Mouse (Mus musculus): ENCODE measurements around the gene Platr25. TPM values are rescaled to one million over a fixed set of nuclear protein-coding genes. Genes with fewer than 3 reads are reported as not detected.

The Platr25 gene
- polyA plus RNA-seq (2012; rRNA removed; ENCODE audit: low replicate concordance): 0.51 and 0.91 TPM in 2 replicates

GRCm38 (mm10) chr13:62760432-62761415, at the start of gene Platr25:
Gene Platr25, minus strand, starts transcription at chr13:62760709.

DNA sequence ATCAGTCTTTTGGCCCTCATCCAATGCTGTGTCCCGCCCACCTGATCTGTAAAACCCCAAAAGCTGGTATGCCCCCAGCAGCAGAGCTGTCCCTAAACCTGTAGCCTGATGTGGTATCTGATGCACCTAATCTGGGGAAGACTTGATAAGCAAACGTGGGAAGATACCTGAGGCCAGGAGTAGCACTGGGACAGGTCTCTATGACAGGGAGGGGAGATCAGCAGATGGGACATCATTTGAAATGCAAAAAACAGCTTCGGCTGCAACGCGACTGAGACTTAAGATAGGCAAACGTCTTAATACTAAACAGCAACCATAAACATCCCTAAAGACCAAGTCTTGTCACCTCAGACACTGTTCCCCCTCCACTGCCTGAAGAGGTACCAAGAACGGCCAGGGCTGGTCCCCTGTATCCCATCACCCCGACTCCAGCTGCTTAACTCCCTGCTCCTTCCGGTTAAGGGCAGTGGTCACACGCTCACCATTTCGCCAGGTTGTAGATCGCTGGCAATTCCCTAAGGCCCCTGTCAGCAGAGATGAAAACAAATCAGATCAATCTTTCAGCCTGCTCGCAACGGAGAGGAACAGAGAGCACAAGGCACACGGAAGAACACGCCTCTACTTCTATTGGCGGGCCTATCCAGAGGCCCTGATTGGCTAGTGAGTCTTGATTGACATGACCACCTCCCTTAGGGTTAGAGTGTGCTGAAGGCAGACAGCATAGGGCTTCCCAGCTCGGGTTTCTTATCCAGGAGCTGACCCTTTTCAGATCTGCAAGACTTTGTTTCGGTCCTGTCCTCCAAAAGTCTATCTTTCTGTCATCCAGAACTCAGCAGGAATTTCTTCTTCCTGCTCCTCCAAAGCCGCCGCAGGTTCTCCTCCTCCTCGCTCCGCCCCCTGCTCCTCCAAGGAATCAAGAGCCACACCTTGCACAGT, 25.0 kb upstream of the Platr25 start, which contains the start of gene Gm5141:
Gene Gm5141, minus strand, starts transcription at position 610 of the 936 bp plus-strand sequence.

GRCm38 (mm10) chr13:62623577-62624276, 136.8 kb downstream of the Platr25 start, which contains the start of gene 6720489N17Rik:
Gene 6720489N17Rik, minus strand, starts transcription at chr13:62624182.

Other genes with a start within 250 kb of the Platr25 start
- not detected in 2 replicates for gene Zfp935, start 202.2 kb downstream of the Platr25 start, polyA plus RNA-seq (2012; rRNA removed; ENCODE audit: low replicate concordance)
- 0.50 and 1.8 TPM in 2 replicates for gene Zfp934, start 189.5 kb downstream of the Platr25 start, polyA plus RNA-seq (2012; rRNA removed; ENCODE audit: low replicate concordance)
- 0.11 and 0.19 TPM in 2 replicates for gene 6720489N17Rik, start 136.5 kb downstream of the Platr25 start, polyA plus RNA-seq (2012; rRNA removed; ENCODE audit: low replicate concordance)
- 1.2 and 3.7 TPM in 2 replicates for gene Gm5141, start 25.1 kb upstream of the Platr25 start, polyA plus RNA-seq (2012; rRNA removed; ENCODE audit: low replicate concordance)
- 0.12 and 16.7 TPM in 2 replicates for gene Fbp2, start 97.7 kb upstream of the Platr25 start, polyA plus RNA-seq (2012; rRNA removed; ENCODE audit: low replicate concordance)
- gene Fbp1, start 127.6 kb upstream of the Platr25 start, polyA plus RNA-seq (2012; rRNA removed; ENCODE audit: low replicate concordance): 0.73 and 4.7 TPM in 2 replicates
- gene 2010111I01Rik, start 204.2 kb upstream of the Platr25 start, polyA plus RNA-seq (2012; rRNA removed; ENCODE audit: low replicate concordance): 33.9 and 69.1 TPM in 2 replicates